Mouse (Mus musculus): ENCODE measurements at regions not wholly inside any gene's neighbourhood (a gene's known extent, or its start where the extent isn't known, plus 50 kb on each side); places are given as distances from the start of the nearest gene placed in this dataset.

DNA sequence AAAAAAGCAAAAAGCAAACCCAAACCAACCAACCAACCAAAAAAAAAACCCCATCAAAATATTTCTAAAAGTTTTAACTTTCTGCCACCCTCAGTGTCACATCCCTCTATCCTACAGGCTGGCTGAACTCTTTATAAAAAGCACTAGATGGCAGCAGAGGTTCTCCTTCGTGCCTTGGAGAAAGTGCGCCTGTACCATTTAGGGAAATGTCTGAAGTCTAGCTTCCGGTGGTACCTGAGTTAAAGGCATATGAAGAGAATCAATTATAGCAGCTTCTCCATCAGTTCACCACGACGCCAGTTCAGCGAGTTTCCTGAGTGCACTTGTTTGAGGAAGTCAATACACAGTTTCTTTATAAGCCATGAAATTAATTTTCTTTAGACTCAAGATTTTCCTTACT lies 130.0 kb upstream of the Zc3h12c start:
- DNase-seq (ENCODE audit: low spot score) = no peak

DNA sequence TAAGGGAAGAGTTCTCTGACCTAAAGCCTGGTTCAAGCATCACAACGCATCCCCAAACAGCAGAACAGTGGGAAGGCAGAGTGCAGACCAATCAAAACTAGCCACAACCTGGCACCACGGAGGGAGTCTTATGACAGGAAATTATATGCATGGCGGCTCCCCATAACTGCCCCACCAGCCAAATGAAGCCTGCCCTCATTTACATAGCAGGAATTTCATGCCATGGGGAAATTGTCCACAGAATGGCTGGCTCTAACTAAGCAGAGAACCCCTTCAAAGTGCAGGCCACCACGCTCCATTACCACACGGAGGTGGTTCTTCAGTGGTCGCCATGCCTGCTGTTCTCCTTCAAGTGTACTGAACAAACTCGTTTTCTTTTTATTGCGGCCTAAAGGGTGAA lies 126.3 kb upstream of the Zc3h12c start:
- no peak for DNase-seq (ENCODE audit: low spot score)

DNA sequence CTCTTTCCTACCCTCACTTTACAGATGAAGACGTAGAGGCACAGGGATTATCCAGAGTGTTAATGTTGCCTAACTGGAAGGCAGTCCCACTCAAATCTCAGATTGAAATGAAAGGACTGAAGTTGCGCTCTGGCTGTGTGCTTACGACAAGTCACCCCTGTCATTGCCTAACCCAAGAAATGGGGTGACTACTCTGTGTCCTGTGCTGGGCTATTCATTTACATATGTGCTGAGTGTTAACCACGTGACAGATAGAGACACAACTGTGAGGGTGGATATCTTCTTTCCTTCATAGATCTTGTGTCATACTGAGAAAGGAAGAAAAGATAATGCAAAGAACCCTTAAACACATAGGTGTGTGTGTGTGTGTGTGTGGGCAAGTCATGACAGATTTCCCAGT lies 120.7 kb upstream of the Zc3h12c start:
- no peak for DNase-seq (ENCODE audit: low spot score)

DNA sequence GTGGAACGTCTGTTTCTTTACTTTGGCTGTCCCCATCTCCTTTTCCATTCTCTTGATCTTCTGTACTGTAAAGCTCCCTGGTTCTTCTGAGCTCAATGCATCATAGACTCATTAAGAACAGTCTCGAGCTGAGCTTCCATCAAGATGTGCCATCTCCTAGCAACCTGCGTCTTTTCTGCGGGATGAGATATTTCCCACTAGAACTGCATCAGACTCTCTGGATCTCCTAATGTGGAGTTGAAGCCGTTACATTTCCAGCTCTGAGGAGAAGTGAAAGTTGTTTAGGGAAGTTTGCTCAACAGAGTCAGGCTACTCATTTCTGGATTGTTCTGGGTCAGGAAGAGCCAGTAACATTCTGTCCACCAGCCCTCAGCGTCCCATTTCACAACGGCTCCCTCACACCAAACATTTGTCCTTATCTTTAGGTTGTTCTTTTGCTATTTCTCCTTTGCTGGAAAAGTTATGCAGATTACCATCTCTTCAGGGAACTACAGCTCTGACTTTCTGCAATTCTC lies 119.4 kb upstream of the Zc3h12c start:
- no peak for DNase-seq (ENCODE audit: low spot score)

DNA sequence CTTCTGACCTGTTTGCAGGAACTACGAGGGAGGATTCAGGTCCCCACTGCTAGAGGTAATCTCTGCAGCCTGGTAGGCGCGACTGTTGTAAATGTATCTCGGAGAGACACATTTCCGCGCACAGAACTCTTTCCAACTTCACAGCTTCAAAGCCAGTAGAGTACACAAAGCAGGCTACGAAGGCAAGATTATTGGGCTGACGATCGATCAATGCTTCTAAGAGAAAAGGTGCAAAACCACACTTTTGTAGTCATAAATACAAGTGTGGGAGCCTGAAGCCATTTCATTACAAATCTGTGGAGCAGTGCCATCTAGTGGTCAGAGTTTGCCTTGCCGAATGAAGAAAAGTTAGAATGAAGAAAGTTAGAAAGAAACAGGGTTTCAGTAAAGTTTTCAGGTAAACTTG lies 118.9 kb upstream of the Zc3h12c start:
- peak; percentile 74 for DNase-seq (ENCODE audit: low spot score)

DNA sequence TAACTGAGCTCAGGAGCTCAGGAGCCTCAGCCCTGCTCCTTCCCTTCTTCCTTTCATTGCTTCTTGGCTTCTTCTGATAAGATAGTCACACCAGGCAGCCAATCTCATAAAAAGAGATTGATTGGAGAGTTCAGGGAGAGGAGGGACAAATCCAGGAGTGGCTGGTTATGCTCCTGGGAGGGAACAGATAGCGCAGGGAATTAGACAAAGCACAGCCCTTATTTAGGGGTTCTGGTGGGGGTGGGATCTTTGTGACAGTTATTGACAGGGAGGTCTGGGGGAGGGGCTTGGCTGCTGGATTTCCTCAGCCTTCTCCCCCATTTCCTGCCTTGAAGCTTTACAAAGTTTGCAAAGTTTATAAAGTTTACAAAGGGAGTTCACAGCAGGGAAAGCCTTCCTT lies 117.7 kb upstream of the Zc3h12c start:
- DNase-seq (ENCODE audit: low spot score) = no peak

DNA sequence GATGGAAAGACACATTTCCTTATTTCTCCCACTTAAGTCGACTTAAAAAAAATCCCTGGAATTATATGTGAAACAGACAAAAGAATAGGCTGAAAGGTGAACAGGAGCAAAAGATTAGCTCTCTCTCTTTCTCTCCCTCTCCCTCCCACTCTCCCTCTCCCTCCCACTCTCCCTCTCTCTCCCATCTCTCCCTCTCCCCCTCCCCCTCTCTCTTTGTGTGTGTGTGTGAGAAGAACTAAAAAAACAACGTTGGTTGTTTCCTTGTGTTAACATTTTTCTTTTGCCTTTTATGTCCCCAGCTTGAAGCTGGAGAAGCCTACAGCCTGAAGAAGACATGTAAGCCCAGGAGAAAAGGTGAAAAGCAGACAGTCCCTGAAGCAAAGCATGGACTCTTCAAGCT lies 115.2 kb upstream of the Zc3h12c start:
- no peak for DNase-seq (ENCODE audit: low spot score)

DNA sequence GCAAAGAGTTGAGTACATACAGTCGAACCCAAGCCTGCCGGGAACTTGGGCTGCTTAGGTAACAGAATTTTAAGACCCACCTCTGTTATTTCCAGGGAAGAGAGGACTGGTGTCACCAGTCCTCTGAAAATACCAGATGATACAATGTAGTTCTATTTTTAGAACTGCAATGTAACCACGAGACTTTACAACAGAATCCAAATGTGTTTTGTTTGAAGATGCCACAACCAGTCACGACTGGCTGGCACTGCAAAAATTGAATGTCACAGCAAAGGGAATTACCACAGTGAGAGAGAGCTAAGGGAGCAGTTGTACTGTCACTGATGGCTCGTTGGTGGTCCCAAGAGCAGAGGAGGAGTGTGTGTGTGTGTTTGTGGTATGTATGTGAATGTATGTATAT lies 112.6 kb upstream of the Zc3h12c start:
- DNase-seq (ENCODE audit: low spot score) = no peak

DNA sequence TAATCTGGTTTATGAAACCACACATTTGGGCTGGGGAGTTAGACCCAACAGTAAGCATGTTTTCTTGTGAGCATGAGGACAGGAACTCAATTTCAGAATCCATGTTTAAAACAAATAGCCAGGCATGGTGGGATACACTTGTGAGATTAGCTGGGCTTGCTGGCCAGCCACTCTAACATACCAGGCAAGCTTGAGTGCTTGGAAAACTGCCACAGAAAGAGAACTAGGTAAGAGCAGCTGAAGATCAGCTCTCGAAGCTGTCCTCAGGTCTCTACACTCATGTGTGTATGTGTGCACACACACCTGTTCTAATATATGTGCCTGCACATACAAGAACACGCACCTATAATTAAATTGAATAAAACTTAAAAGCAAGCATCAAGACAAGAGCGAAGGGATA lies 112.2 kb upstream of the Zc3h12c start:
- DNase-seq (ENCODE audit: low spot score) = no peak

DNA sequence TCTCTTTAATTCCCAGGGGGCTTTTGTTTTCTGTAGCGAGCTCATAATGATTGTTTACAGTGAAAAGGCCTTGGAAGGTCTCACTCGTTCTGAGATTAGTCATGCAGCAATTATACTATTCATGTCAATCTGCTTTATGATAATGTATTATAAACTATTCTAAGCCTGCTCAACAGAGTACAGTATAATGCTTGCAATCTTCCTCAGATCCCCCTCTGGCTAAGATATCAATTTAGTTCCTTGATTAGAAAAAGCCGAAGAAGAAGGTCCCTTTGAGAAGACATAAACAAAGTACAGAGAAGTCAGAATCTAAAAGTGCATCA lies 110.3 kb upstream of the Zc3h12c start:
- DNase-seq (ENCODE audit: low spot score) = no peak

DNA sequence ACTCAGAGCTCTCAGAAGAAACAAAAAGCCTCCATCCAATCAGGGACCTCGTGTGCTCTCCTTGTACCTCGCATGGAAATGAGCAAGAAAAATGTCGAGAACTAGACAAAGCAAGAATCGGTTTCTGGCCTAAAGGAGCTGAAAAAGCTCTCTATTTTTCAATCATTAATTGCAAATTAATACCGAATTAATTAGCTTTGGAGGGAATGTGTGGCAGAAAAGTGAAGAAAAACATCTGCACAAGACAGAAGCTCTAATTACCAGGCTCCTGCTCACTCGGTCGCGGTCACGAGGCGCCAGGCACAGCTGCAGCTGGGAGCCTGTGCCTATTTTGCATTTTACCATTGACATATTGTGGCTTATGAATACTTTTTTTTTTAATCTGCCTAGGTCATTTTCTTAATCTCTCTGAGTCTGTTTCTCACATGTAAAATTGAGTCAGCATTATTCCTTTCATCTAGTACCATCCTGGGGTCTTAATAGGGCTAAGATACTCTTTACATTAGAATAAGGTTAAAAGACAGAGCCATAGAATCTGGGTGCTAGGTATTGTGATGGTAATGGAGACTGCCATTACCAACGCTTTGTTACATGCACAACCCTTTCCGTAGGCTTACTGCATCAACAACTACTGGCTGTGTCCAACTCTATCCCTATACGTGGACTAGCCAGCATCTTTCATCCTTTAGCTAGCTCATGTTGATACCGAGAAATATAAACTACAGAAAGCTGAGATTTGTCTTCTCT lies 109.8 kb upstream of the Zc3h12c start:
- DNase-seq (ENCODE audit: low spot score) = no peak

DNA sequence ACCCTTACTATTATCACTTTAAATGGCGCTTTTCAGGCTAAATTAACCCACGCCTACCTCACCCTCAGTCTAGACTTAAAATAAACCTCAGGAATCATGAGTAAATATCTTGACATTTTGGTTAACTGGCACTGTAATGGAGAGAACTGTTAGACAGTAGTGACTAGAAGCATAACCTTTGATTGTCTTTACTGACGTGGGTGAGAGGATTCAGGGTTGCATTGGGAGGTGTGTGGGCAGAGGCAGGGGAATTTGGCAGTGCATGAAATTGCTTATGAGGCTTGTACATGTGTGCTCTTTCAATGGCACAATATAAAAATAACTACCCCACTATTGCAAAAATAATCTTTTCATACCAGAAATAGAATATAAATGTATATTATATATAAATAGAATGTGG lies 105.6 kb upstream of the Zc3h12c start:
- DNase-seq (ENCODE audit: low spot score) = no peak

DNA sequence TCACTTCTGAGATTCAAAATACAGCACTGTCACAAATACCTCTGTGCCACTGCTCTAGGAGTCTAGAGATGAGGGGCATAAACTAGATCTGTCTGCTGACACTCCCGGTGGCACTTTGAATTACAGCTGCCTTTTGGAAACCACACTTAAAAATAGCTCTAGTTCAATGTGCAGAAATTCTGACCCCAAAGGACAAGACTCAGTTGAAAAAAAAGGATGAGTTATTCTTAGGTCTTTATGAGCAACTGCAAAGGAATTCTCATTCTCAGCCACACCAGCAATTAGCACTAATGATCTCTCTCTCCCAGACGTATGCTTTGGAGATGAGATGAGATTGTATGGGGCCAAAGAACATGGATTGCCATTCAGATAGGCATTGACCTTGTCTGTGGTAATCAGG lies 104.3 kb upstream of the Zc3h12c start:
- DNase-seq (ENCODE audit: low spot score) = no peak

DNA sequence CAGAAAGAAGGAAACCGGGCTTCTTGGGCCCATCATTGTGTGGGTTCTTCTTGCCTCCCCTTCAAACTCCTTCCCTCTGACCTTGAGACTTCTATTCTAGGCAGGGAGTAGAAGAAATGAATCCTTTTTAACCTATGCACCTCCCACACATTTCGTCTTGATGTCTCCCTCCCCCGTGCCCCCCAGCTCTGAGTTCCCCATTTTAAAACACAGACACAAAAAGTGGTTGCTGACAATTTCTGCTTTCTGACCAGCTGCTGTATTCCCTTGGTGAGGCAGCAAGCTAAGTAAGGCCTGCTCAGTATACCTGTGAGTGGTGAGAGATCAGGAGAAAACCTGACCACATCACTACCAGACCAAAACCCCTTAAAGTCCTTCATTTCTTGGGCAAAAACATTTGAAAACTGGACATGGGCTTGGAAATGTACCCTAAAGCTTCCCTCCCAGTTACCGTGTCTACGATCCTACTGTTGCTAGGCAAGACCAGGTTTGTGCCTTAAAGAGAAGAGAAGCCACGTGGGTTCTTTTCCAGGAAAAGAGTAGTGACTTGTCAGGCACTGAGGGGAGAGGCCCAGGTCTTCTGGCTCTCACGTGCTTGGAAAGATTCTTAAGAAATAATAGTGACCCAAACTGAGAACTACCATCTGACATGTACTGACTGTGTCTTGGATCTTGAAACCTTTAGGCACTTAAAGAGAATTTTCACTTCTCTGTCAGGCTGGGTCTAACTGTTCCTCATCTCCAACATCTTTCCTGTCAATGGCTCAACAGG lies 103.2 kb upstream of the Zc3h12c start:
- no peak for DNase-seq (ENCODE audit: low spot score)

DNA sequence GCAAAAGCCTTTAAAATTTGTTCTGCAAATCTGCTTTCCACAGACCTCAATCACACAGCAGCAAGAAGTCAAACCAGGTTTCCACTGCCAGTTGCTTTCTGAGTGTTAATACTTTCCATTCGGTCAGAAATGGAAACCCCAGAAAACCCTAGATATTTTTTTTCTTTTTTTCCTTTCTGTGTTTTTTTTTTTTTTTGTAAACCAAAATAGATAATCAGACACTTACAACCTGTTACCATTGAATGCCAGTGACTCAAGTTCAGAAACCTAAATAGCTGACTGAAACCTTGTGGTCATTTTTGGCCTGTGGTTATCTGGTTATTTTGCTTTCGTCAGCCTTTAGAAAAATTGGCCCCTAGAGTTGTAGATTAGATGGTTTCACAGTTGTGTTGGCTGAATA lies 93.2 kb upstream of the Zc3h12c start:
- no peak for DNase-seq (ENCODE audit: low spot score)

DNA sequence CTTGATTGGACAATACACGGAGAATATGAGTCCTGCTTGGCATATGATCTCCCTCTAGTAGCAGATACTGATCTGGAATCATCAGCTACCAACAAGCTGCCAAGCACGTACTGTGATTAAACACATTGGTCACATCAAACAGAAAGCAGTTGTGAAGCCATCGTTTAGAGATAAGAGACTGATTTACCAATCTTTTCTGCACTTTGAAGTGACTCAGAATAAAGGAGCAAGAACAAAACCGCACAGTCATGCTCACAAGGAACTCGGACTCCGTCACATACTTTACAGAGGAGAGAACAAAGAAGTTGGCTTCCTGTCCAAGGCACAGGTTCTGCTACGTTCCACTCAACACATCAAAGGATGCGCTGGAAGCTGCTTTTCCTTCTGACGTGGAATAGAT lies 91.1 kb upstream of the Zc3h12c start:
- DNase-seq (ENCODE audit: low spot score) = no peak

DNA sequence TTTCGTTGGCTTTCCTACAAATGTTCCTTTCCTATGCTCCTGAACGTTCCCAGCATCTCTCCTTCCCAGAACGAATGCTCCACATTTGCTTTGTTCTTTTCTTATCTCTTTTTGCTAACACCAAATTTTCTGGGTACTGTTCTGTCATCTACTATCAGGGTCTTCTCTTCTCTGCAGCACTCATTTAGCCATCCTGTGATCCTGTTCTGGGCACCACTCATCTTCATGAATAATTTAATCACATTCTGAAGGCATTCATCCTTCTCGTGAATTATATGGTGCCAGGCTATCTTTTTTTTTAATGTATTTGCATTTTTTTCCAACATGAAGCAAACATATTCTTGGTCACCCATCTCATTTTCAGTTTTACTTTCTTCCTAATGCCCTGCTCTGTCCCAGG lies 87.3 kb upstream of the Zc3h12c start:
- no peak for DNase-seq (ENCODE audit: low spot score)

DNA sequence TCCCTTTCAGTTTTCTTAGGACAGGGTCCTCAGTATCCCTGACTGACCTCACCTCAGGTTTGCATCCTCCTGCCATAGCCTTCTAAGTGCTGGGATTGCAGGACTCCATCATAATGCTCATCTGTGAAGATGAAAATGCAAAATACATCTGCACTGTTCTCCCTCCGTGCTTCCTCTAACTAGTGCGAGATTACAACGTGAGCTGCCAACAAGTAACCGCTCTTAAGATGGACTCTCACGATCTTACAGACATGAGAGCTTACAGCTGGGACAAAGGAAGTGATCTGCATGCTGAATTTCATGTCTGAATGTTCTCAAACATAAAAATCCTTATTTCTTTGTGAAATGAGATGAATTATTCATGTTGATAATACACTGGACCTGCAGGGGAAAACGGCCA lies 86.1 kb upstream of the Zc3h12c start:
- no peak for DNase-seq (ENCODE audit: low spot score)

DNA sequence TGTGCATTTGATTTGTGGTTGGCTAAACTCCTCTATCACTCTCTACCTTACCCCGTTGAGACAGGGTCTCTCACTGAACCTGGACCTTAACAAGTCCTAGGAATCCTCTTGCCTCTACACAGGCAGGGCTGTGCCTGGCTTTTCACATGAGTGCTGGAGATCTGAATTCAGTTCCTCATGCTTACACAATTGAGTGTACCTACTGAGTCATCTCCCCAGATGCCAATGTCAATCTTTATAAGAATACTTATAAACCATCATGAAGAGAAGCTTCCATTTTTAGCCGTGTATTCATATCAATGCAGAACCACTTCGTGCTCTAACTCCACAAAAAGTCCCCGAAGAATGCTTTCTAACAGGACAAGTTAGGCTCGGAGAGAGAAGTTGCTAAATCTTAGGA lies 83.1 kb upstream of the Zc3h12c start:
- no peak for DNase-seq (ENCODE audit: low spot score)

DNA sequence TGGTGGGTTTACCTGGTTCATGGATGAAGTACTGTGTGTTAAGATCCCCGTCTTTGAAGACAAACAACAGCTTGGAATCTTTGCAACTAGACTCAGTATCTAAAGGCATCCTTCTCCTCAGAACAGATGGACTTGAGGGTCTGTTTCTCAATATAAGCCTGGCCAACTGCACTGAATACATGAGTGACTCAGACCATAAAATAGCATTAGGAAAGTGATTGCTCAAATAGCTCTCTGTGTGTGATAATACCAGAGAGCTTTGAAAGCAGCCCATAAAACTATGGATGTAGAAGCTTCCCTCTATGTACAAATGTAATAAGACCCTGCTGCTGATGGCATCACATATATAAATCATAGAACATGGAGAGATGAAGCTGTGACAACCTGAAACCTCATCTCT lies 78.3 kb upstream of the Zc3h12c start:
- no peak for DNase-seq (ENCODE audit: low spot score)

DNA sequence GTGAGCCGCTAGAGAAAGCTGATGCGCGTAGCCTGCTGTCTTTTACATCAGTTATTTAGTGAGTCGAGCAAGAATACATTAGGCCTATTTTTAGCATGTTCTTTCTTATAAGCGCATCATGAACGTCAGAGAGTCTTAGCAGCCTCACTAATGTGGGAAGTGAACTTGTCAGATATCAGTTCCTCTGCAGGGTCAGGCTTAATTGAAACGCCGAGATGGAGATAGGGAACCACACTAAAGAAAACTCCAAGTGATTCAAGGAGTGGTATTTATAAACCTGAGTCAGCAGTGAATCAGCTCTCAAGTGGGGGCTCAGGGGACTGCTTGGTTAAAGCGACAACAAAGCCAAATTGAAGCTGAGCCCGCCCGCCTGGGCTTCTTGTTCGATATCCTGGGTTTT lies 75.7 kb upstream of the Zc3h12c start:
- DNase-seq (ENCODE audit: low spot score) = no peak

DNA sequence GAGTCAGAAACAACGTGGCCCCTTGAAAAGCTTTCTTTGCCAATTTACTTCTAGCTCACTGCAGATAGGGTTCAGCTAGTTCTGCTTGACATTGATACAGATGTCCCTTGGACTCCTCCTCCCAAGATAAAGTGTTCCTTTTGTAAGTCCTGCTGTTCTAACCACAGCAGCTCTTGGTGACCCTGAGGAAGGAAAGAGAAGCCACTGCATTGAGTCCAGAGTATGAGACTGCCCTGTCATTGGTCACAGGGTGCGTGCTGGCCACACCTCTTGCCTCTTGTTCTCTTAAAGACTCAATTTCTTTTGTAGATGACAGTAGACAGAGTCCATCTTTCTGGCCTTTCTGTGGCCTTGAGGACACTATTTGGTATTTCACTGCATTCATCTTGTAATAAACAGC lies 74.7 kb upstream of the Zc3h12c start:
- no peak for DNase-seq (ENCODE audit: low spot score)

DNA sequence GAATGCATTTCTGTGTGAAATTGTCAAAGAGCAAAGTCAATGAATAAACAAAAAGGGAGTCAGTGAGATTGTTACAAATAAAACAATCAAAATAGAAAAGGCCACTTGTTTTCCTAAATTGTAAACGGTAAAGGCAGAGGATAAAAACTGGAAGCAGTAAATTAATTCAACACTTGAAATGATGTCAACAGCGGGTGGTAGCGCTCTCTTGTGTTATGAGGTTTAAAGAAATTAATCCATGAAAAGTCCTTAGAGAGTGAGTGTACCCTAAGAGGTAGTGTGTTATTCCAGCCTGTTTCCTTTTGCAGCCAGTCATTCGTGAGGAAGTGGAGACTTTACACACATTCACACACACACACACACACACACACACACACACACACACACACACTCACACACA lies 73.2 kb upstream of the Zc3h12c start:
- DNase-seq (ENCODE audit: low spot score) = no peak

All from layer of hippocampus, adult 9-10 months (tissue).